Mouse (Mus musculus): ENCODE data around the gene Gtdc1.

Gtdc1 gene

DNA sequence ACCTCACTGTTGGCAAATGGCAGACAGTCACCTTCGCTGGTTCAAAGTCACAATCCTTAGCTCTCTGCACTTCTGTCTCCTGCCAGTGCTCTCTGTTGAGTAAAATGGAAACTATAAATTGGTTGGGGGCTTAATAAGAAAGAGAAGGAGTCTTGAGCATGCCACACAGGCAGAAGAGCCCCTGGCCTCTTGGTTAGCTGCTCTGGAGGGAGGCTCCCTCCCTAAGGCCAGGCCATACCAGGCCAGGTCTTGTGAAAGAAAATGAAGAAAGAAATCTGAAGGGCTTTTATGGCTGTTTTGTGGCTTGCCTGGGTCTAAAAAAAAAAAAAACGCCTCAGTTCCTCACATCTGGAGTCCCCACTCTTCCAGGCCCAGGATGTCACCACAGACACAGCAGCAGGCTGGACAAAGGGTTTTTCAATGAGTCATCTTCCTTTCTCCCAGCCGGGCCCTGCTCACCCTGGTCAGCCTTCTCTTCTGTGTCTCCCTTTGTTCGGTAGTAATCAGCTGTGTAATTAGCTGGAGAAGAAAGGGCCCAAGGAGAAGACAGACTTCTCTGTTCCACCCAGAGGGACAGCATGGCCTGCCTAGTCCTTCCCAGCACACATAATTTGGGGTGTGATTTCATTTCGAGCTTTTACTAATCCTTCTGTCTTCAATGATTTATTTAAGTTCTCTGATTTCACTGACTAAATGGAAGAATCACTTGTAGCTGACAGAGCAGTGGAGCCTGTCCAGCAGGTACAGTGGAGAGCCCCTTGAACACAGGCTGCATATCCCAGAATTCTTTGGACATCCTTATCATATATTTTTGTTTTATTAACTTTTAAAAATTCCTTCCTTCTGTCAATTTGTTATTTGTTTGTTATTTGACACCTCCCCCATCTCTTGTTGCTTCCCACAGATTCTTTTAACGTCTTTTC is 401.1 kb downstream of the Gtdc1 start:
- DNase-seq (ENCODE audit: low spot score in 2 of 2): no peak

GRCm38 (mm10) chr2:44525187-44525919 is 402.1 kb downstream of the Gtdc1 start:
- DNase-seq (ENCODE audit: low spot score in 2 of 2): no peak

- no peak for DNase-seq (ENCODE audit: low spot score in 2 of 2)
Measured at GRCm38 (mm10) chr2:44519236-44519635, 408.2 kb downstream of the Gtdc1 start.

DNA sequence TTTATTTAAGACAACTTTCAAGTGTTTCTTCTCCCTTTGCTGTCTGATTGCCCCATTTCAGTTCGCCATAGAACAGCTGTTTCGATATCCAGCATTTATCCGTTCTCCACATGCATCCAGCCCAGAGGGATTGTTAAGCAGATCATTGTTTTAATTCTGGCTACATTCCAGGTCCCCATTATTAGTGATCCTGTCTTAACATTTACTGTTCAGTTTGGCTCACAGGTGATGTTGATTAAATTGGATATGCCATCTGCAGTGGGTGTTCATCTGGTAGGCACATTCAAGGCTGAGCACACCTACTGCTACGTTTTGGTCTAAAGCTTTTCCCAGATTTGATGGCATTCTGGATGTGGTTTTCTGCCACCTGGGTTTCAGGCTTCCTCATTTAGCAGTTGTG is 409.4 kb downstream of the Gtdc1 start:
- no peak for DNase-seq (ENCODE audit: low spot score in 2 of 2)

All from thymus, postnatal 10 days (tissue).